Mouse (Mus musculus) ES-Bruce4 (cell line): Measurements from ENCODE around the gene Hist1h2ac. TPM values are rescaled to one million over a fixed set of nuclear protein-coding genes. Genes with fewer than 3 reads are reported as not detected.
A peak's percentile ranks its signal among the peaks of the same experiment; 100 is the strongest.
"Not testable (repeated sequence)": the region's sequence is repeated elsewhere in the genome, so short reads cannot be mapped to it uniquely, and the experiment has no call there.

Experiments
- H3K27ac ChIP-seq: 2 replicates; pipeline ENCODE4 v1.5.1; 2012; ENCODE audit warnings: low read length, inconsistent platforms; ENCODE audit not compliant: insufficient read depth
- H3K27me3 ChIP-seq: 2 replicates; pipeline ENCODE4 v1.6.1; 2012; ENCODE audit warnings: mild to moderate bottlenecking, low read length, inconsistent platforms; ENCODE audit not compliant: control insufficient read depth, poor library complexity, insufficient read depth, severe bottlenecking
- H3K36me3 ChIP-seq: 2 replicates; pipeline ENCODE4 v1.6.1; 2012; ENCODE audit warnings: inconsistent platforms, mild to moderate bottlenecking, low read length, moderate library complexity; ENCODE audit not compliant: control insufficient read depth, poor library complexity, insufficient read depth, severe bottlenecking
- H3K4me1 ChIP-seq: one replicate; pipeline ENCODE4 v1.8.1; 2011; ENCODE audit warnings: low read length; ENCODE audit not compliant: control insufficient read depth, insufficient read depth
- H3K4me3 ChIP-seq: 2 replicates; pipeline ENCODE4 v1.5.1; 2011; ENCODE audit warnings: low read depth, mild to moderate bottlenecking, low read length
- H3K9ac ChIP-seq: 2 replicates; pipeline ENCODE4 v1.6.1; 2012; ENCODE audit warnings: low read depth, mild to moderate bottlenecking, inconsistent platforms; ENCODE audit not compliant: poor library complexity, severe bottlenecking
- H3K9me3 ChIP-seq: replicated peaks from 2 replicates; pipeline ENCODE4 v1.6.1; 2012; ENCODE audit warnings: mild to moderate bottlenecking, low read length, inconsistent platforms; ENCODE audit not compliant: control insufficient read depth, poor library complexity, insufficient read depth, severe bottlenecking
- CTCF ChIP-seq: IDR thresholded peaks from one replicate; pipeline ENCODE4 v1.8.1; 2011; ENCODE audit warnings: low read depth, low read length
- EP300 ChIP-seq: IDR thresholded peaks from 2 replicates; pipeline ENCODE4 v1.6.1; 2011; ENCODE audit warnings: low read depth, low read length; ENCODE audit not compliant: insufficient read depth
- POLR2A ChIP-seq: IDR thresholded peaks from one replicate; pipeline ENCODE4 v1.8.1; 2011; ENCODE audit warnings: low read length; ENCODE audit not compliant: insufficient read depth
- polyA plus RNA-seq: library from polyadenylated mRNA; stranded (reverse); fragments of >200 nt; gene quantifications from 2 replicates; pipeline ENCODE4 v1.2.4, GENCODE M21; 2011; ENCODE audit warnings: low read depth; ENCODE audit not compliant: missing spikeins, insufficient read depth, insufficient read length

Gene Hist1h2ac
- polyA plus RNA-seq, 1 experiment, result 0.37 TPM

- H3K9ac ChIP-seq, result no peak overlapping the region
- TF ChIP-seq CTCF, result no peak
- no peak for TF ChIP-seq EP300
- no peak for TF ChIP-seq POLR2A
Measured at GRCm38 (mm10) chr13:23687907-23688306, 4.2 kb upstream of the Hist1h2ac start.

GRCm38 (mm10) chr13:23687181-23687580, 3.4 kb upstream of the Hist1h2ac start:
- no peak overlapping the region for H3K4me3 ChIP-seq

More at GRCm38 (mm10) chr13:23687907-23688306, 4.2 kb upstream of the Hist1h2ac start:
- Histone ChIP-seq H3K9me3 (no peaks in the 10 kb centered on the region), H3K27ac (no peak overlapping the region), H3K27me3 (no peaks in the 10 kb centered on the region), H3K36me3 (no peaks in the 10 kb centered on the region), H3K4me3 (no peak overlapping the region), H3K4me1 (no peaks in the 10 kb centered on the region)

GRCm38 (mm10) chr13:23685966-23686365, 2.2 kb upstream of the Hist1h2ac start:
- peak overlapping the region; percentile 93; the same call in 1 of the 2 replicates for H3K9ac ChIP-seq
- H3K4me1 ChIP-seq, result no peaks in the 10 kb centered on the region
- H3K36me3 ChIP-seq, result no peaks in the 10 kb centered on the region
- no peak overlapping the region for H3K4me3 ChIP-seq
- TF ChIP-seq CTCF, result no peak
- TF ChIP-seq EP300, result no peak
- no peak for TF ChIP-seq POLR2A
- no peaks in the 10 kb centered on the region for H3K27me3 ChIP-seq
- H3K9me3 ChIP-seq, result no peaks in the 10 kb centered on the region
- peak overlapping the region; percentile 96 for H3K27ac ChIP-seq

More at GRCm38 (mm10) chr13:23687181-23687580, 3.4 kb upstream of the Hist1h2ac start:
- no peaks in the 10 kb centered on the region for H3K9me3 ChIP-seq
- no peaks in the 10 kb centered on the region for H3K36me3 ChIP-seq
- no peak overlapping the region for H3K9ac ChIP-seq
- H3K4me1 ChIP-seq, result no peaks in the 10 kb centered on the region
- TF ChIP-seq EP300 (no peak), POLR2A (no peak), CTCF (no peak)
- H3K27me3 ChIP-seq, result no peaks in the 10 kb centered on the region
- H3K27ac ChIP-seq, result no peak overlapping the region

GRCm38 (mm10) chr13:23685121-23685861, 1.5 kb upstream of the Hist1h2ac start:
- Histone ChIP-seq H3K4me3 (peak overlapping the region; percentile 68), H3K36me3 (no peaks in the 10 kb centered on the region), H3K9ac (peak overlapping the region; percentile 93), H3K27me3 (no peaks in the 10 kb centered on the region), H3K9me3 (no peaks in the 10 kb centered on the region), H3K4me1 (no peaks in the 10 kb centered on the region), H3K27ac (peak overlapping the region; percentile 96)
- TF ChIP-seq CTCF, result no peak
- no peak for TF ChIP-seq POLR2A
- TF ChIP-seq EP300, result no peak

- peak overlapping the region; percentile 68 for H3K4me3 ChIP-seq
- H3K36me3 ChIP-seq, H3K9me3 ChIP-seq, H3K4me1 ChIP-seq, H3K27me3 ChIP-seq: not testable (repeated sequence)
- TF ChIP-seq POLR2A, result peak; percentile 71
- peak overlapping the region; percentile 82 for H3K27ac ChIP-seq
- H3K9ac ChIP-seq, result peak overlapping the region; percentile 93
Measured at GRCm38 (mm10) chr13:23684295-23684945, 672 bp upstream of the Hist1h2ac start.

GRCm38 (mm10) chr13:23682947-23683754, 597 bp downstream of the Hist1h2ac start:
- H3K9me3 ChIP-seq, H3K36me3 ChIP-seq, H3K27me3 ChIP-seq, H3K4me1 ChIP-seq: not testable (repeated sequence)
- H3K9ac ChIP-seq, result peak overlapping the region; percentile 95
- H3K27ac ChIP-seq, result peak overlapping the region; percentile 86
- peak overlapping the region; percentile 49 for H3K4me3 ChIP-seq
